Mouse (Mus musculus) frontal cortex, postnatal 10 days (tissue): ENCODE data around the gene Mmd.
"Not testable (repeated sequence)": the region's sequence is repeated elsewhere in the genome, so short reads cannot be mapped to it uniquely, and the experiment has no call there.

Experiments used
- DNase-seq, 2 experiments: peaks; one replicate each; pipeline ENCODE4 v3.0.0; 2022; ENCODE audit warnings: low spot score in 2 of 2, mixed read lengths in 1 of 2

Mmd gene

GRCm38 (mm10) chr11:90249701-90250141, 465 bp downstream of the Mmd start:
- DNase-seq = peak in 1 of 2 experiments; percentile 52

GRCm38 (mm10) chr11:90250189-90250588, 933 bp downstream of the Mmd start:
- DNase-seq = peak in 1 of 2 experiments; percentile 29

GRCm38 (mm10) chr11:90250730-90251129, 1.5 kb downstream of the Mmd start:
- DNase-seq = no peak

GRCm38 (mm10) chr11:90251923-90252322, 2.7 kb downstream of the Mmd start:
- DNase-seq = no peak

GRCm38 (mm10) chr11:90252366-90252765, 3.1 kb downstream of the Mmd start:
- DNase-seq = no peak

GRCm38 (mm10) chr11:90254536-90254935, 5.3 kb downstream of the Mmd start:
- DNase-seq = no peak

- no peak for DNase-seq
Measured at GRCm38 (mm10) chr11:90255687-90256086, 6.4 kb downstream of the Mmd start.

GRCm38 (mm10) chr11:90256833-90257525, 7.7 kb downstream of the Mmd start:
- no peak for DNase-seq

GRCm38 (mm10) chr11:90258321-90258927, 9.2 kb downstream of the Mmd start:
- no peak for DNase-seq

GRCm38 (mm10) chr11:90259071-90259470, 9.8 kb downstream of the Mmd start:
- no peak for DNase-seq

- DNase-seq = no peak
Measured at GRCm38 (mm10) chr11:90259826-90260225, 10.6 kb downstream of the Mmd start.

GRCm38 (mm10) chr11:90264180-90264579, 14.9 kb downstream of the Mmd start:
- DNase-seq = no peak

- DNase-seq = no peak
Measured at GRCm38 (mm10) chr11:90265581-90265980, 16.3 kb downstream of the Mmd start.

GRCm38 (mm10) chr11:90268934-90269333, 19.7 kb downstream of the Mmd start:
- no peak for DNase-seq

GRCm38 (mm10) chr11:90269398-90270123, 20.3 kb downstream of the Mmd start:
- DNase-seq = no peak

GRCm38 (mm10) chr11:90270132-90270877, 21.0 kb downstream of the Mmd start:
- DNase-seq = no peak

GRCm38 (mm10) chr11:90274187-90274586, 24.9 kb downstream of the Mmd start:
- DNase-seq = no peak

- DNase-seq = peak in 1 of 2 experiments; percentile 18
Measured at GRCm38 (mm10) chr11:90275663-90276062, 26.4 kb downstream of the Mmd start.

GRCm38 (mm10) chr11:90276150-90276549, 26.9 kb downstream of the Mmd start:
- no peak for DNase-seq

- DNase-seq = no peak
Measured at GRCm38 (mm10) chr11:90276561-90276960, 27.3 kb downstream of the Mmd start.

GRCm38 (mm10) chr11:90280069-90280468, 30.8 kb downstream of the Mmd start:
- DNase-seq = no peak

- DNase-seq = not testable (repeated sequence)
Measured at GRCm38 (mm10) chr11:90281943-90282342, 32.7 kb downstream of the Mmd start.
